Mouse (Mus musculus) lung, postnatal 36 days (tissue): ENCODE results near the gene Nxn.
A peak's percentile ranks its signal among the peaks of the same experiment; 100 is the strongest.

ENCODE experiments used
- DNase-seq: peaks from one replicate; pipeline ENCODE4 v3.0.0; 2022; ENCODE audit warnings: mixed read lengths

Nxn gene

GRCm38 (mm10) chr11:76297252-76297651 lies 101.7 kb downstream of the Nxn start:
- DNase-seq = no peak

DNA sequence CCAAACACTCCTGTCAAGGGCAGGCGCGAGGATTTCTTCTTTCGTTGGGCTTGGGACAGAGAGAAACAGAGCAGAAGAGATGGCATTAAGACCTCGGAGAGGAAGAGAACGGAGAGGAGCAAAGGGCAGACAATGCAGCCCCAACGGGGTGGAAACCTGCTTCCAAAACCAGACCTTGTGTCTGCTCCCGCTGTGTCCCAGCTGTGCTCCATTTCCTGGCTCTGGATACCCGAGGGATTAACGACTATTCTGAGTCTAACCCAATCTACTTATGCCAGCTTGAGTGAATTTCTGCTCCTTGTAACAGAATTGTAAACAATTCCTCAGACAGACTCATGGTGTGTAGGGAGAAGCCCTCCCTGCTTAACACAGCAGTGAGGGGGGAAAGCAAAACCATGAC lies 104.1 kb downstream of the Nxn start:
- DNase-seq = no peak

GRCm38 (mm10) chr11:76294078-76294477 lies 104.9 kb downstream of the Nxn start:
- no peak for DNase-seq

GRCm38 (mm10) chr11:76292831-76293230 lies 106.1 kb downstream of the Nxn start:
- DNase-seq = peak; percentile 74

DNA sequence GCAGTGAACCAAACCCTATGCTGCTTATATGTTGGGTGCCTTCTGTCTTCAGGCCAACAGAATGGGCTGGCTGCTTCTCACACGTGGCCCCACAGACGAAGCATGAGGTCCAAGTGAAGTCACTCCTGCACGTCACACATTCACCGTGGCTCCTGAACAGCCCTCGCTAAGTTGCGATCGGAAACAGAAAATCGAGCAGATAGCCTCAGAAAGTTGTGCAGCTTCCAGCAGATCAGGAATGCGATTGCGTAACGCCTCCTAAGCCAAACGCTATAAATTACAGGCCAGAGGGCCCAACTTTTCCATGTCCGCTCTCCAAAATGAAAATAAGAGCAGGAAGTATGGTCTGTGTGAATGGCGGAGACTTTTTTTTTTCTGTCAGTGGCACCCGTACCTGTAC lies 106.5 kb downstream of the Nxn start:
- peak; percentile 77 for DNase-seq

DNA sequence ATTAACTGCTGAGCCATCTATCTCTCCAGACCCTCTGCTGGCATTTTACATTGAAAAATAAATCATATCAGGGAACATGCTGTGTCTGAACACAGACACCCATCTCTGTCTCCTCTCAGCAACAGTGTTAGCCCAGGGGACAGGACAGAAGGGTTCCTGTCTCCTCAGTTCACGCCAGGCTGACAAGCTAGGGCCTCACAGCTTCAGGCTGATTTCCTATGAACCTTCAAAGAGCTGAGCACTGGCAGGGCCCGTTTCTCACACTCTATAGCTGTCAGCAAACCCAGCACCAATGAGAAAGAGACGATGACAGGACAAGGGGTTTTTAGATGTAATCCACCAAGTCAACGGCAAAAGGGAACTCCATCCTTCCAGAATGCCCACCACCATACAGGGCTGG lies 107.0 kb downstream of the Nxn start:
- DNase-seq = no peak

GRCm38 (mm10) chr11:76290367-76290766 lies 108.6 kb downstream of the Nxn start:
- no peak for DNase-seq

DNA sequence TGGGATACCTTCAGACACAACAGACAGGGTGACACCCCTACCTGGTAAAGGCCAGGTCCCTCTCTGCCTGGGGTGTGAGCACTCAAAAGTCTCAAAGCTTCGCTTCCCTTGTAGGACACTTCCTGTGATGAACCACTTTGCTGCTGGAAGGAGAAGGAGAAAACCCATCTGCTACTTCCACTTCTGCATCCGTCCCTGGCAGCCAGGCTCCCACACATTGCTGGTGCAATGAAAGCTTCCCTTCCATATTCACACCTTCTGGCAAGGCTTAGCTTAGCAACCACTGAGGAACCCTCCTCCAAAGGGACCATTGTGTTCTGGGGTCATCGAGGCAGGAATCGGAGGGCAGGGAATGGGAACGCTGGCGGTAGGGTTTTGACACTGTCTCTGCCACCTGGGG lies 110.3 kb downstream of the Nxn start:
- DNase-seq = no peak

DNA sequence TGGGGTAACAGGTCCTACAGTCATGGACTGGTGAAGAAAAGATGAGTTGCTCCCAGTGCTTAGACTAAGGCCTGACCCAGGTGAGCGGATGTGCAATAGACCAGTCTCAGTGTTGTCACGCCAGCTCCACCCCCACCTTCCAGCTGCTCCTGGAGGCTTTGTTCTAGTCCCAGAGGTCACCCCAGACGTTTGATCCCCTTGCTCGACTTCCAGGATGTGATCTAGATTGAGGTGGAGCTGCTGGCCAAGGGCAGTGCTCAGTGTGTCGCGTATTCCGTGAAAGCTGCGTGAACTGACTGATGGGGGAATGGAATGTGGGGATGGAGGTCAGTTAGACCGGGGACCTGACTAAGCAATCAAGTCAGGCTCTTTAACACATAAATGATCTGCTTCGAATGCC lies 111.6 kb downstream of the Nxn start:
- no peak for DNase-seq

GRCm38 (mm10) chr11:76286534-76287126 lies 112.3 kb downstream of the Nxn start:
- DNase-seq = no peak

- no peak for DNase-seq
Observed at GRCm38 (mm10) chr11:76285431-76286075, 113.4 kb downstream of the Nxn start.

GRCm38 (mm10) chr11:76283841-76284240 lies 115.1 kb downstream of the Nxn start:
- DNase-seq = no peak

DNA sequence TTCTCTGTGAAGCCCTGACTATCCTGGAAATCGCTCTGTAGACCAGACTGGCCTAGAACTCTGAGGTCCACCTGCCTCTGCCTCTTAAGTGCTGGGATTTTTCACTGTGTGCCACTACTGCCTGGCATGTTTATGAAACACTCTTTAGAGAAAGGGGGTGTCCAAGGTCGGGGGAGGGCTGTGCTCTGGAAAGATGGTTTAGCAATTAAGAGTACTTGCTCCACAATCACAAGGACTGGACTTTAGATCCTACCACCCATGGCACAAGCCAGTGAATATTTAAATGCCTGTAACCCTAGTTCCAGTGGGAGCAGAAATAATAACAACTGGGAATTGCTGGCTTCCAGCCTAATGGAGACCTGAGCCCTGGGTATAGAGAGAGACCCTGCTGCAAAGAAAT lies 119.0 kb downstream of the Nxn start:
- DNase-seq = no peak

GRCm38 (mm10) chr11:76278960-76279852 lies 119.7 kb downstream of the Nxn start:
- DNase-seq = no peak

DNA sequence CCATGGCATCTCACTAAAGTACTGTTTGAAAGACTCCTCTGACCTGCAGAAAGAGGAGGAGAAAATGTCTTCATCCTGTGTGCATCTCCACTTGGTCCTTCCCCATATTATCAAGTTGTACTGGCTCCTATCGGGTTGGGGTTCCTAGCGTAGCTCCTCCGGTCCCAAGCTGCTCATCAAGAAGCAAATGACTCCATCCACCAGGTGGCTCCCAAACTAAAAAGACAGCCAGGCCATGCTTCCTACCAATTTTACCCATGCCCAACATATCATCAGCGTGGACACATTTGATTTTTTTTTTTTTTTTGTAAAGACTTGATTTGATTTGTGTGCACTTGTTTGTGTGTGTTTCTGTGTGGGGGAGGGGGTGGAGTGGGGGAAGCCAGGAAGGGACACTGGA lies 126.5 kb downstream of the Nxn start:
- peak; percentile 41 for DNase-seq

GRCm38 (mm10) chr11:76268521-76269065 lies 130.3 kb downstream of the Nxn start:
- DNase-seq = no peak

GRCm38 (mm10) chr11:76268001-76268459 lies 130.9 kb downstream of the Nxn start:
- DNase-seq = no peak

DNA sequence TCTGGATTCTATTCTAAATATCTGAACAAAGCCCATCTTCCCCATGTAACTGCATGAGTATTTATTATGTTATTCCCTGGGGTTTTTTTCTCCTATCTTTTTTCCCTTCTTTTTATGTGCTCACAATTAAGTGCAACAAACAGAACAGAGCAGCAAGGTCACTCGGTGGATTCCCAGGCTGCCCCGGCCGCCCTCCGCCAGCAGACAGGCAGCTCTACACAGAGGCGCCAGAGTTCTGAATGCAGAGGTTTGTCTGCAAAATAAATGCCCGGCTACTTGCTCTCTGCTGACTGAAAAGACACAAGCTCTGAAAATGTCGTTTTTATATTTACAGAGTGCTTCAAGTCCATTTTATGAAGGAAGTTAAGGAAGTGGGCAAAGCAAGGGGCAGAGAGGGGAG lies 131.4 kb downstream of the Nxn start:
- DNase-seq = no peak

- DNase-seq = no peak
Observed at GRCm38 (mm10) chr11:76262611-76263351, 136.2 kb downstream of the Nxn start.

- peak; percentile 24 for DNase-seq
Observed at GRCm38 (mm10) chr11:76261224-76261623, 137.7 kb downstream of the Nxn start.

- DNase-seq = no peak
Observed at GRCm38 (mm10) chr11:76260208-76261050, 138.5 kb downstream of the Nxn start.

DNA sequence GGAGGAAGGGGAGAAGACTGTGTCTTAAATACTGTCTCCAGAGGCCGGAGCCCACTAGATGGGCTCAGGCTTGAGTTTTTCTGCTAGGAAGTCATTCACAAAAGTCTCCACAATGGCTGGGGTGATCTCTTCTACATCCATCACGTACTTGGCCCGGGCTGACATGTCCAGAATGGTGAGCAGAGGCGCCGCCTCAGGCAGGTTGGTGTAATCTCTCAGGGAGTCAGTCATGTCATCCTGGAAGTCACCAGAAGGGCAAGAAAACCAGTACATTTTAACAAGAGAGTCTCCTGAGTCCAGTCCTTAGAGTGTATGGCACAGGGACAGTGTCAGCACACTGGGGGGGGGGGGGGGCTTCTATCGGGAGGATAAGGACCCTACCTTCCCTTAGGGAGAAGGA lies 140.4 kb downstream of the Nxn start:
- DNase-seq = no peak
